Mouse (Mus musculus) kidney, postnatal 25 days (tissue): ENCODE data around the gene Fam186b.
A peak's percentile ranks its signal among the peaks of the same experiment; 100 is the strongest.

Source experiments
- DNase-seq, 2 experiments: peaks; one replicate each; pipeline ENCODE4 v3.0.0; 2021; ENCODE audit warnings: mixed read lengths in 2 of 2

Fam186b gene

DNA sequence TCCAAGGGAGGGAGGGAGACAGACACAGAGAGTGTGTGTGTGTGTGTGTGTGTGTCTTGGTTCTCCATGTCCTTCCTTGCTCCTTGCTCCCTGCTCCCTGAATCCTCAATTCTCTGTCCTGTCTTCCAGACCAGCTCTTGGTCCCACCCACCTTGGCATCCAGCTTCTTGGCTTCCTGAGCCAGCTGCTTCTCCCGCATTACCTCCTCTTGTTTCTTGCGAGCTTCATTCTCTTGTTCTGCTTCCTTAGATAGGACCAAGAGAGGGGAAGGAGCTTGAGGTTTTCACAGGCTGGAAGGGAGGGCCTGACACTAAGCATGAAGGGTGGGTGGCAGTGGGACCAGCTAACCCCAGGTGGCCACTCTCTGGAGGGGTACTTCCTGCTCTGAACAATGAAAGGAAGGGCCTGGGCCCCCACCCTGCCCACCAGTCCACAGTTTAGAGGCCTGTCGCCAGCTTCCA, 23.8 kb upstream of the Fam186b start:
- peak; percentile 54 to 78 for DNase-seq

DNA sequence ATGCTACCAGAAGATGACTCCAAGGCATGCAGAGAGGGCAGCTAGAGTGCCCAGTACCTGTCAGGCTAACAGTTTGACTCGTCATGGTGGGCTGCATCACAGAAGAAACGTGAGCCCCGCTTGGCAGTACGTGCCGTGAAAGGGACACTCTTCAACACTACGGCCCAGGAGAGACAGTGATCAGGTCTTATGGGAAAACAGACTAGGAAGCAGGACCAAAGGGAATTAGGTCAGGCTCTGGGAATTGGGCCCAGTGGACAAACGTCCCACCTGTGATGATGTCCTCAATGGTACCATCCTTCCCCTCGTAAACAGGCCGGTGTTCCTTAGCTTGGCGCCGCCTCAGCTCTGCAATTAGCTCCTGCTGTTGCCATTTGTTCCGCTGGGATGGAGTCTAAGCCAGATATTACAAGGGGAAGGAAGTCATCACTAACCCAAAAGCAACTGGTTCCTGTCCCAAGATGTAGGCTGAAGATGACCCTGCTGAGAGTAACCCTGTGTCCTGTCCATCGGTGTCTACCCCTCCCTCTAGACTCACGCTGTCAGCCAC, 23.2 kb upstream of the Fam186b start:
- DNase-seq = peak in 1 of 2 experiments; percentile 72

DNA sequence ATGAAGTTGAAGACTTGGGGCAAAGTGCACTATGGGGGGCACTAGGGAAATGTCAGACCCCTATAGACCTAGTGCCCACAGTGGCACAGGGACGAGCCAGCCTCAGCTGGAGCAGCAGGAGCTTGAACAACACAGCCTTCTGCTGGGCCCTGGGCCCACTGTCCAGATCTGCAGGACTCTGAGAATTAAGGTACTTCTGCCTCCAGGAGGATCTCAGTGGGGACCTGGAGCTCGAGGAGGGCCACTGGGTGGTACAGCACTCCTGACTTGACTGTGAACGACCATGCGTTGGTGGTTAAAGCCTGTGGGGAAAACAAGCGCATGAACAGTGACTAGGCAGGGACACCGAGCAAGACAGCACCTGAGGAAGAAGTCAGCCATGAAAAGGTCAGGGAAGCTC, 22.4 kb upstream of the Fam186b start:
- no peak for DNase-seq

DNA sequence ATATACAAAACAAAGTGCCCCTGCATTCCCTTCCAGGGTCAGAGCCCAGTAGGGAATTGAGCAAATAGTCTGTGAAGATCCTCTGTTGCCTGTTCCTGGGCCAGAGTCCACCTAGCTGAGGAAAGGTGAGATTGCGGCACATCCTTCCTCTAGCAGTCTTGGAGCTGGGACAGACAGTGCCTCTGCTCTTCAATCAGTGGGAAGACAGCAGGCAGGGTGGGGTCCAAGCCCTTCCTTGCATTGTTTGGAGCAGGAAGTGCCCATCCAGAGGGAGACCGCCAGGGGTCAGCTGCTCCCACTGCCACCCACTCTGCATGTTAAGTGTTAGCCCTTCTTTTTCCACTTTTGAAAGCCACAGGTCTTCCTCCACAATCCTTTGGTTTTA, 21.6 kb upstream of the Fam186b start:
- DNase-seq = peak; percentile 69 to 87

DNA sequence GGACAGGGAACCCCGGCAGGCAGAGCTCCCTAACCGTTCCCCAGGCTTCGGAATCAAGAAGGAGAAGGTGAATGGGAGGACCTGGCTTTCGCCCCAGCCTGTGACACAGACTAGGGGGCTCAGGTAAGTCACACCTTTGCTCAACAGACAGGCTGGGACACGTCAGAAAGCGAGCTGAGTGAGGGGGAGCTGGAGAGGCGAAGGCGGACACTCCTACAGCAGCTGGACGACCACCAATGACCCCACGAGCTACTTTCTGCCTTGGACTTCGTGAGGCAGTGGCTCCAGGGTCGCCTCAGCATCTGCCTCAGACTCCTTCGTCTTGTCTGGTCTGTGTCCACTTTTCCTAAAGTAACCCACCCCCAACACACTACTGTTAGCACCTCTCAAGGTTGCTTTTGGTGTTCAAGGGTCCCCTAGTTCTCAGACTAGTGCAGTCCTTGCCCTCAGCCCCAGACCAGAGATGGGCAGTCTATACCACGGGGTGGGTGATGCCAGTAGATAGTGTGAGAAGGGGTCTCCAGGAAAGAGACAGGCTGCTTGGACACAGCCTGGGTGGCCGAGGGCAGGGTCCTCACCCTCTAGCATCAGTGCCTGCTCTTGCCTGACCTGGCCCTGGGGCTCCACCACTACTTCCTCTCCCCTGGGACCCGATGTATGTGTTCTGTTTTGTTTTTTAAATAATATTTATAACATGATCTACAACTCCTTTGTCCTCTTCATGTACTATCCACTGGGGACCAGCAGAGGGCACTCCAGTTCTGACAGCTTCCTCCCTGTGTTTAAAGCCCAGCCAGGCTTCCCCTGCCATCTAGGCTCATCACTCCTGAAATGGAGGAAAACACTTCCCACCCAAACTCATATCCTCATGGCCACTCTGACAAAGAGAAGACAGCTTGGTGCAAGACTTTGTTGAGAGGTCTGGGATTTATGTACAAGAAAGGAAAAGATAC, 20.9 kb upstream of the Fam186b start:
- peak; percentile 83 to 90 for DNase-seq

DNA sequence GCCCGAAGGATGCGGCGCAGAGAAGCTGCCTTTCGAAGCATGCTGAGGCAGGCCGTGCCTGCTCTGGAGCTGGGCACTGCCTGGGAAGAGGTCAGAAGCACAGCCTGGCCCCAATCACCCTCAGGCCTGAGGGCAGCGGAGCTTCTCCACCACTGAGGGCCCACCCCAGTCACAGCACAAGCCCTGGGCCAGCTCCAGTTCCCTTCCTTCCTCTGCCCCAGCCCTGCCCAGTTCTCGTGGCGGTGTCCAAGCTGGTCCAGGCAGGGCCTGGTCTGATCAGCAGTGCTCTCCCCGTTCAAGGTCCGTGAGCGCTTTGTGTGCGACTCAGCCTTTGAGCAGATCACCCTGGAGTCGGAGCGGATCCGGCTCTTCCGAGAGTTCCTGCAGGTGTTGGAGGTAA, 19.2 kb upstream of the Fam186b start:
- DNase-seq = peak; percentile 58 to 76

DNA sequence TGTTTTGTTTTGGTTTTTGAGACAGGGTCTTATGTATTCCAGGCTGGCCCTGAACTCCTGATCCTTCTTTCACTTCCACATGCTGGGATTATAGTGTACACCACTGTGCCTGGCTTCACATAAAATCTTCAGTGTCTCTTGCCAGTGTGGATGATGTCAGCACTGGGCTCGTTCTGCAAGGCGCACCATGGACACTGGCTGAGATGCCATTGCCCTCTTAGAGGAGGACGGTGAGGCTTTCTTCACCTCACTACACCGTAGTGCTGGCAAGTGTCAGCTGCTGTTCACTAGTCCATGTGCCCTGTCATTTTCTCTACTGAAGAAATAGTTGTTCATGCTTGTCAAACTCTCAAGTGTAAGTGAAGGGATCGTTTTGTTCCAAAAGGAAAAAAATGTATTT, 14.9 kb upstream of the Fam186b start:
- DNase-seq = no peak

DNA sequence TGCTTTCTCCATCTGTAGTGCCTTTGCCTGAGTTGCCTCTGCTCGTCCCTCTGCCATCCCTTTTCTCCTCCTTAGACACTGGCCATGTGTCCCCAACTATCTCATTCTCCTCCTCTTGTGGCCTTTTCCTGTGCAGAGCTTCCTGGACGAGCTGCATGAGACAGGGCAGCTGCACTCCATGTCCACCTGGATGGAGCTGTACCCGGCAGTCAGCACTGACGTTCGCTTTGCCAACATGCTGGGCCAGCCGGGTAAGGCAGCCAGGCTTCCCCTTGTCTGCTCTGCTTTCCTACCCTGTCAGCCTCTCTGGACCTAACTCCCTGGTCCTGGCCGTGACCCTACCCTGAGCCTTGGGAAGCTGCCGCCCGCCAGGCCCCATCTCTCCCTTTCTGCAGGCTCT, 13.9 kb upstream of the Fam186b start:
- DNase-seq = peak in 1 of 2 experiments; percentile 33

DNA sequence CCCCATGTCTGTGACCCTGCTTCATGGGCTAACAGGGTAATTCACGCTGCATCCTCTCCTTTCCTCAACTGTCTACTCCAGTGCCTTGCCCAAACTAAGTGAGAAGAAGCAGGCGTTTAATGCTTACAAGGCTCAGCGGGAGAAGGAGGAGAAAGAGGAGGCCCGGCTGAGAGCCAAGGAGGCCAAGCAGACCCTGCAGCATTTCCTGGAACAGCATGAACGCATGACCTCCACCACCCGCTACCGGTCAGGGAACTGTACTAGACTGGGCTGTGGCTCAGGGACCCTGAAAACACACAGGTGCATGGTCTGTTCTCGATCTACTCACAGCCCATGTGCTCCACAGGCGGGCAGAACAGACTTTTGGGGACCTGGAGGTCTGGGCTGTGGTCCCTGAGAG, 11.8 kb upstream of the Fam186b start:
- DNase-seq = peak; percentile 40 to 66

DNA sequence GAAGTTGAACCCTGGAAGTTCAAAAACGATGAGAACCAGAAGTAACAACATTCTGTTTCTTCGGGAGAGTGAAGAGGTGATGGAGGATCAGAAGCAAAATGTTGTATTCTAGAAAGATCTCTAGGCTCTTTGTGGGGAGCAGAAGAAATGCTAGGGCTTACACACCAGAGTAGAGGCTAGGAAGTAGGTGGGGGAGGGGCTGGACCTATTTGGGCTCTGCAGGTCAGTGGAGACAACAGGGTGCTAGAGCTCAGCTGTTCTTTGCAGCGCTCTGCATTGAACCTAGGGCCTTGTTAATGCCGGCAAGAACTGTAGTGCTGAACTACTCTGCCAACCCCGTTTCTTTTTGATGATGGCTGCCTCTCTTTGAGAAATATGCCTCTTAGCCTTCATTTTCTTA, 525 bp upstream of the Fam186b start:
- DNase-seq = no peak

DNA sequence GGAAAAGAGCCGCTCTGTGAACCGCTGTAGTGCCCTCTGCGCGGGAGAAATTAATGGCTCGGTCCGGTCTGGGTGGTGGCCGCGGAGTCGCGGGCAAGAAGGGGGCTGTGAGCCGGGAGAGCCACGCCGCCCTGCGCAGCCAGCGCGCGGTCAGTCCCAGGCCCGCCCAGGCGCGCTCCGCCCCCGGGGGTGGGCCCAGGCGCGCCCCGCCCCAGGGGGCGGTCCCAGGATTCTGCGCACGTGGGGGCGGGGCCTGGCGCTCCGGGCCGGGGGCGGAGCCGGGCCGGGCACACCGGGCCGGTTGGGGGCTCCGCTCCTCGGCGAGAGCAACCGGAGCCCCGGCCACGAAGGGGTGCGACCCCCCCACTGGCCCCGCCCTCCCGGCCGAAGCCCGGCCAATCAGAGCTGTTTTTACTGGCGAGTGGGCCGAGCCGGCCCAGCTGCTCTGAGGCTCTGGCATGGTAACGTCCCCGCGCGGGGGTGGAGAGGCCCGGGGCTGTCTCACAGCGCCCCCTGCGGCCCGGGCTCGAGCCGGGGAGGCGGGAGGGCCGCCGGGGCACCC, 794 bp downstream of the Fam186b start, which contains the start of gene Prpf40b:
Prpf40b (plus strand) TSS at position 275 of the 562 bp plus-strand sequence.
- peak; percentile 91 to 98 for DNase-seq

DNA sequence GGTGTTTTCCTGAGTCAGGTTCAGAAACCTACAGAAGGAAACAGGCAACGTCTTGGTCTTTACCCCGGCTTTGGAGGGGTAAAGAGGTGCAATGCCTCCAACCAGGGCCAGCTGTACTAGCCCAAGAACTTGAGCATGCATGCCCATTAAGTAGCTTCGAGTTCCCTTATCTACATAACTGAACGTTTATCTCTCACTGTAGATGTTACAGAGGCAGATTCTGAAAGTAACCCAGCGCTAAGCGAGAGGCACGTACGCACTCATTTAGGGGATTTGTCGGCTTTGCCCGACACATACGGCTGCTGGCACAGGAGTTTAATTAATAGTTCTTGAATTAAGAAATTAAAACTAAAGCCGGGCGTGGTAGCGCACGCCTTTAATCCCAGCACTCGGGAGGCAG, 1.4 kb downstream of the Fam186b start:
- DNase-seq = no peak

DNA sequence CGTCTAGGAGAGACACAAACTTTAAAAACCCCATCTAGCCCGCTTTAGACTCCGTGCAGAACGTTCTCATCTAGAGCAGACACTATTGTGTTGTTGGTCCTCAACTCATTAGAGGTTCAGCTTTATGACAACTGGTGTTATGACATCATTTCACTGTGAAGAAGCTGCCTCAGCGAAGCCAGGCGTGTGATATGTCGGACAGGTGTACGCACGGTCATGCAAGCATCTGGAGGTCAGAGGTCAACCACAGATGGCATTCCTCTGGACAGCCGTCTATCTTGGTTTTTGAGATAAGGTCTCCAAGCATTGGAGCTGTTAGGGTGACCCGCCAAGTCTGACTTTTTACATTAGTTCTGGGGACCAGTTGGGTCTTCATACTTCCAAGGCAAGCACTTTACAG, 5.1 kb downstream of the Fam186b start:
- no peak for DNase-seq

DNA sequence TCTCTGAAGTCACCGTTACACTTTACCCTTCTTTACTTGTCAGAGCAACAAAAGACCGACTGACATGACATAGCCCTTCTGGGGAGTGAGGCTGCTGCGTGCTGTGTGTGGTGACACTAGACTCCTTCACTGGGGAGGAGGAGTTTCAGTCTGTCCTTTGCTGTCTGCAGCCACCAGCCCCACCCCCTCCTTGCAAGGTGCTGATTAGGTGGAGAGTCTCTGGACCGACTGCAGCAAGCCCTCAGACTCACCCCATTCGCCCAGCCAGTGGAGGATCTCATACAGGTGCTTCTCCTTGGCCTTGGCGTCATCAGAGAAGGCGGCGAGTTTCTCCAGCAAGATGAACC, 10.5 kb downstream of the Fam186b start:
- no peak for DNase-seq

DNA sequence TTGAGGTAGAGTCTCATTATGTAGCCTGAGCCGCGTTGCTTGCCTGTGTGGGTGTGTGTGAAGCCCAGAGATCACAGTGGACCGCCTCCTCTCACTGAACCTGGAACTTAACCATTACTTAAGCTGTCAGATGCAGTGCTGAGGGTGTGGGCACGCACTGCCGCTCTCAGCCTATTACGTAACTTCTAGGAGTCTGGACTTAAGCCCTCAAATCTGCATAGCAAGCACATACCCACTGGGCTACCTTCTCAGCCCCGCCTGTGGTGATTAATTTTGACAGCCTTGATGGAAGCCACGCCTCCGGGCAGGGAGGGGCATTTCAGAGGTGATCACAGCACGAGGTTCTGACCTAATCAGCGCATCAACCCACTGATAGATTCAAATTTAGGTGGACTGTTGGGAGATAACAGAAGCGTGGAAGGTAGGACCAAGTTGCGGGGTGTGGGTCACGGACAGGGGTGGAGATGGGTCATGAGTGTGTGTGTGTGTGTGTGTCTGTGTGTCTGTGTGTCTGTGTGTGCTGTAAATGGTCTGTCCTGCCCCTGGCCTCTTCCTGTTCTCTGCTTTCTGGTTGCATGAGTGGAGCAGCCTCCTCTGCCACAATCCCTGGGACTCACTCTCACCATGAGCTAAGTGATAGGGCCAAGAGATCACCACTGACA, 11.0 kb downstream of the Fam186b start:
- peak; percentile 73 to 92 for DNase-seq

DNA sequence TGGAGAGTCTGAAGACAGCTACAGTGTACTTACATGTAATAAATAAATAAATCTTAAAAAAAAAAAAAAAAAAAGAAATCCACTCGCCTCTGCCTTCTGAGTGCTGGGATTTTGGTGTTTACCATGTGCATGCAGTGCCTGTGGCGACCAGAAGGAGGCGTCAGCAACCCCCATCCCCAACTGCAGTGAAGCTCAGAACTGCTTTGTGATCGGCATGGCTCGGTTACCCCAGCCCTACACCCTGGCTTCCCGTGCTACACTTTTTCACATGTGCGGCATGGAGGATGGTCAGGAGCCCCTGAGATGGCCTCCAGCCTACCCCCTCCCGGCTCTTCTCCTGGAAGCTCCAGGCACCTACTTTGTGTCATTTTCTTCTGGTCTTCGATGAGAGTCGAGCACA, 12.2 kb downstream of the Fam186b start:
- DNase-seq = peak in 1 of 2 experiments; percentile 28

DNA sequence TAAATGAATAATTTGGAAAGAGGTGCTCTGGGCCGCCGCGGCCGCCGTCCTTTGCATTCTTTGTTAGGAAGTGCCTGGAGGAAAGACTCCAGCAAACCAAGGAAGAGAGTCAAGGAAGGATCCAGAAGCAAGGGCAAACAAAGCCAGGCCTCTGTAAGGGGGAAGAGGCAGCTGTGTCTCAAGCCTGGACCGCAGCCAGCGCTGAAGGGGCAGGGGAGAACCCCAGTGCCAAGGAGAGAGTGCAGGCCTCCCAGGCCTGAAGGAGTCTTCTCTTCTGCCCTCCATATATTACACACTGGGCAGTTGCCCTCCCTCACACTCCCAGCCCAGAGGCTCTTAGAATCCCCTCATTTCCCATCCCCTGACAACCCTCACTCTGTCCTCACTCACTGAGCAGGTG, 17.4 kb downstream of the Fam186b start:
- DNase-seq = no peak

DNA sequence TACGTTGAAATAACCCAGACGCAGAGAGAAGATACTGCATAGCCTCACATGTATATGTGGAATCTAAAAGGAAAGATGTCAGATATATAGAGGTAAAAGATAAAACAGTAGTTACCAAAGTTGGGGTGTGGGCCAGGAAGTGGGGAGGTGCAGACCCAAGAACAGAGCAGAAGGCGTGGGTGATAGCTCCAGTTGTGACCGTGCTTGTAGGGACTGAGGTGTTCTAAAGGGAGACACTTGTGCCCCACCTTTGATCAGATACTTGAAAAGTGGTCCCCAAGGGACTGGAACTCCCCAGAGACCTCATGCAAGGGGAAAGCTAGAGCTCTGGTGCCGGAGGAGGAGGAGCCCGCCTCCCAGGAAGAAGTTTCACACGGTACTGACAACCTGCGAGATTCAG, 19.6 kb downstream of the Fam186b start:
- no peak for DNase-seq

DNA sequence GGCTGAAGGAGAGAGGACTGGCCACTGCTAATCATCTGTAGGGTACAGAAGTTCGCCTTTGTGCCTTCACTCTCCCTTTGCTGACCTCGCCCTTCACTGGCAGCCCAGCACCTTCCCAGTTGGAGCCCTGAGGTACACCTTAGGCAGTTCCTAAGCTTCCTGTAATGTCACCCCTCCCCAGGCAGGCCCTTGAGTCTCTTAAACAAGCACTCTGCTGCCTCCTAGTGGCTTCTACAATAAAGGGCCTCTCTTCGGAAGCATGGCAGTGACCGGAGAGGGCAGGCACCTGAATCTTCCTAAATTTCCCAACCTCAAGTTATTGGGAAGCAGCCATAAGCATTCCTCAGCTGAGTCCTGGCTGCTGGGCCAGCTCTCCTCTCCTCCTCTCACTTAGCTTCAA, 30.0 kb downstream of the Fam186b start:
- peak; percentile 82 to 88 for DNase-seq

DNA sequence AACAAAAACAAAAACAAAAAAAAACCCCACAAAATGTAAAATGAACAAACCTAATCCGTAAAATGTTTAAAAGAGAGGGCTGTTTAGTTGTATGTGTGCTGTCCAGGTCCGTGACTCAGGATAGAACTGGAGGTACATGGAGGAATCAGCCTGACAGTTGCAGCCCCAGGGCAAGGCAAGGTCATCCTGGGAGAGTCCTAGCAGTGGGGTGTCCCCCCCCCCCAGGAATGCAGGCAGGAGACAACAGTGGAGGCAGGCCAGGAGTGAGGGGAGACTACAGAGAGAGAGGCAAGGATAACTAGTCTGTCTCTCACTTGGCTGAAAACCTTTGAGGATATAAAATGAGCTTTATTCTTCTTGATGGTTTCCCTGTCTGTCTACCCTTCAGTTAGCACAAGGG, 31.3 kb downstream of the Fam186b start:
- DNase-seq = no peak

DNA sequence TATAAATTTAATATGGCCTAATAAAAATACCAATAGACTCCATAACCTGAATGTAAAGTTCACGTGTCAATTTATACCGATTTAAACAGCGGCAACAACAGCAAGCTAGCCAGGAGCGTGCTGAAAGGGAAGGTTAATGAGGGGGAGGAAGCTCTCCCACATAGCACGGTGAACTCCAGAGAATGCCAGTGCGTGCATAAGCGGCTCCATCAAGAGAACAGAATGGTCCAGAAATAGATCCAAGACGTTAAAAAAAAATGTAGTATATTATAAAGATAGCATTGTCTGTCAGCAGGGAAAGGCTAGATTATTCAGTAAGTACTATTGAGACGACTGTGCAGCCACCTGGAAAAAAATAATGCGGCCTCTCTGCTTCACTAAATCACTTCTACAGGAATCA, 33.0 kb downstream of the Fam186b start:
- DNase-seq = no peak

DNA sequence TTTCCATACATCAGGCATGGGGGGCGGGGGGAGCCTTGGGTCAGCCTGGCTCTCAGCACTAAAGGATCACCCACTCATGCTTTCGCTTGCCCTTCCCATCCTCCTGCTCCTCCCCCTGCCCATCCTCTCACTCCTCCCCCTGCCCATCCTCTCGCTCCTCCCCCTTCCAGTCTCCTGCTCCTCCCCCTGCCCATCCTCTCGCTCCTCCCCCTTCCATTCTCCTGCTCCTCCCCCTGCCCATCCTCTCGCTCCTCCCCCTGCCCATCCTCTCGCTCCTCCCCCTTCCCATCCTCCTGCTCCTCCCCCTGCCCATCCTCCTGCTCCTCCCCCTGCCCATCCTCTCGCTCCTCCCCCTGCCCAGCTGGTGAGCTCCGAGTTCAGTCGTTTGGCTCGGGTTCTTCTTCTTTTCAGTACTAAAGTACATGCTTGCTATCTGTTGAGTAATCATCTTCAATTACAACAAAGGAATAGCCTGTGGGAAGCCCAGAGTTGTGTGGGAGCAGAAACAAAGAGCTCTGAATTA, 35.9 kb downstream of the Fam186b start:
- DNase-seq = peak; percentile 81 to 91

DNA sequence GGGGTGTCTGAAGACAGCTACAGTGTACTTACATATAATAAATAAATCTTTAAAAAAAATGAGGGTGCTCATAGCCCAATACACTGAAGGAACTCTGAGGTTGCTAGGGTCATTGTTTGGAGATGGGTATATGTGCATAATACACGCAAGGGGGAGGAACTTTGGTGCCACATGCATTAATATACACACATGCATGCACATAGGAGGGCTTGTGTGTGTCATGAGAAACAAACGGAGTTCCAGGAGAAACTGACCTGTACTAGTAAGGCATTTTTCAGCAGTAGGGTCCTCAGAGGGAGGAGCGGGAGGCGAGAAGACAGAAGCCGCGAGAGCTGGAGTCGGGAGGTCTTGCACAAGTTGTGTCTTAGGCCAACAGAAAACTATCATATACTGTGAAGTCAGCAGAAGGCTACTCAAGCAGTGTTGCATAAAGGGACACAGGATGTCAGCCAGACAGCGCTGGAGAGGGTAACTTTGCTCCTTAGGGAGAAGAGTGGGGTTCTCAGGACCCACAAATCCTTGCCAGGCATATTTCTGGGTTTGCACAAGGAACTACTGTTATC, 36.4 kb downstream of the Fam186b start:
- no peak for DNase-seq
